Mouse (Mus musculus) regulatory T cell (primary cell): ENCODE measurements around the gene Rrp1.
"Not testable (repeated sequence)": the region's sequence is repeated elsewhere in the genome, so short reads cannot be mapped to it uniquely, and the experiment has no call there.

Source experiments
- in situ Hi-C: fragments of 300-600 bp; cut with MboI, MseI; formaldehyde crosslinking; loops from one replicate; pipeline ENCODE4 v1.15.1; 2025; ENCODE audit warnings: high pct_unique_total_duplicates

Gene Rrp1

GRCm38 (mm10) chr10:78425181-78426041, 12.6 kb upstream of the Rrp1 start, which contains the start of gene Cstb:
Gene Cstb, plus strand, starts transcription at chr10:78425669.
- in situ Hi-C loops, result loop anchor here (10.0 kb wide), 1 partner anchor 149 kb away; the partner anchor contains the start of gene Ilvbl

DNA sequence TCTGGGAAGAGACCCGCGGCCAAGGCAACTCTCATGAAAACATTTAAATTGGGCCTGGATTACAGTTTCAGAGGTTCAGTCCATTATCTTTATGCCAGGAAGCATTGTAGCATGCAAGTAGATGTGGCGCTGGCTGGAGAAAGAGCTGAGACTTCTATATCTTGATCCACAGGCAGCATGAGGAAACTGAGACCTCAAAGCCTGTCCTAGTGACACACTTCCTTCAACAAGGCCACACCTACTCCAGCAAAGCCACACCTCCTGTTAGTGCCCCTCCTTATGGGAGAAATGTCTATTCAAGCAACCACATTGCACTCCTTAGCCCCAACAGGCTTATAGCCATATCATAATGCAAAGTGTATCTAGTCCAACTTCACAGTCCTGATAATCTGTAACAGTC, 9.8 kb upstream of the Rrp1 start:
- in situ Hi-C loops, result loop anchor here (10.0 kb wide), 1 partner anchor 152 kb away; the partner anchor contains the start of gene Ilvbl

DNA sequence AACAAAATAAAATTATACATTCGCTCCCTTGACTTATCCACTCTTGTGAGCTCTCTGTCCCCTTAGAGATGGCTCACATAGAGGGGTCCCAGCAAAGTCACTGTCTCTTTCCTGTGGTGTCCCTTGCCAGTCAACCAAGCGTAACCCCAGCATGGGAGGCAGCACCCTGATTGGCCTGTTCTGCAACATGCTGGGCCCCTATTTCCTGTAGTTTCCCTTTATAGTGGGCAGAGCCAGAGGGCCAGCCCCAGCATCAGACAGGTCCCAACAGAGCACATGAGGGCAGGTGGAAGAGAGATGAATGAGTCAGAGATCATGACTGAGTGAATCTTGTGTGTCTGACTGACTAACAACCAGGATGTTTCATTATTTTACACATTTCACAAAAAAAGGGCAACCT, 8.1 kb upstream of the Rrp1 start:
- in situ Hi-C loops, result loop anchor here (10.0 kb wide), 1 partner anchor 154 kb away; the partner anchor contains the start of gene Ilvbl

- in situ Hi-C loops, result no loop called here
Observed at GRCm38 (mm10) chr10:78418791-78419190, 5.9 kb upstream of the Rrp1 start.

DNA sequence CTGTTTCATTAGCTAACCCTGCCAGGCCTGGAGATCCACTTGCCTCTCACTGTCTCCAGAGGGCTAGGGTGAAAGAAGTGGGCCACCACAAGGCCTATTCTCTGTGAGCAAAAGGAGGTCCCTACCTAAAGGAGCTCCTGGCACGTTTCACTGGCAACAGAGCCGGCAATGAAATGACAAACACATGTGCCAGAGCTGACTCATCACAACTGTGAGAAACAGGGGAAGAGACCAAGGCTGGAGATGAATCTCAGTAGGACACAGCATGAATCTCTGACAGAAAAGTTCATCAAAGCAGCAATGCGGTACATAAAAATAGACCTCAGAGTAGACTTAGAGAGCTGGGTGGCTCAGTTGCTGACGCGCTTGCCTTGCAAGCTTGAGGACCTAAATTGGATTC, 5.0 kb upstream of the Rrp1 start:
- in situ Hi-C loops, result no loop called here

- in situ Hi-C loops, result not testable (repeated sequence)
Observed at GRCm38 (mm10) chr10:78414936-78415335, 2.1 kb upstream of the Rrp1 start.

DNA sequence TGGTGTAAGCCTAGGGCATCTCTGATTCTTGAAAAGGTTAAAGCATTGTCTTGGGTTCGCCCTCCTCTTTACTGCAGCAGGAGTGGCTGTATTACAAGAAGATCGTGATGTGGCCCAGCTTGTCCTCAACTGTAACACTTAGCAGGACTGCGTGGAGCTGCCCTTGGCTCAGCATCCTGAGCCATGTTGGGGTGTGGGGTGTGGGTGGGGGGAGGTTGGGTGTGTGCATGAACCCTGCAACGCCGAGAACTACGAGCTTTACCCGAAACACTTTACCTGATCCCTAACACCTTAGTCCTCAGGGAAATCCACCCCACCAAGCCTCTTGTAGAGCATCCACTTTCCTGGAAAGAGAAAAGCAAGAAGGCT, 293 bp upstream of the Rrp1 start:
- in situ Hi-C loops, result no loop called here

GRCm38 (mm10) chr10:78411851-78412250, 992 bp downstream of the Rrp1 start:
- in situ Hi-C loops, result no loop called here

DNA sequence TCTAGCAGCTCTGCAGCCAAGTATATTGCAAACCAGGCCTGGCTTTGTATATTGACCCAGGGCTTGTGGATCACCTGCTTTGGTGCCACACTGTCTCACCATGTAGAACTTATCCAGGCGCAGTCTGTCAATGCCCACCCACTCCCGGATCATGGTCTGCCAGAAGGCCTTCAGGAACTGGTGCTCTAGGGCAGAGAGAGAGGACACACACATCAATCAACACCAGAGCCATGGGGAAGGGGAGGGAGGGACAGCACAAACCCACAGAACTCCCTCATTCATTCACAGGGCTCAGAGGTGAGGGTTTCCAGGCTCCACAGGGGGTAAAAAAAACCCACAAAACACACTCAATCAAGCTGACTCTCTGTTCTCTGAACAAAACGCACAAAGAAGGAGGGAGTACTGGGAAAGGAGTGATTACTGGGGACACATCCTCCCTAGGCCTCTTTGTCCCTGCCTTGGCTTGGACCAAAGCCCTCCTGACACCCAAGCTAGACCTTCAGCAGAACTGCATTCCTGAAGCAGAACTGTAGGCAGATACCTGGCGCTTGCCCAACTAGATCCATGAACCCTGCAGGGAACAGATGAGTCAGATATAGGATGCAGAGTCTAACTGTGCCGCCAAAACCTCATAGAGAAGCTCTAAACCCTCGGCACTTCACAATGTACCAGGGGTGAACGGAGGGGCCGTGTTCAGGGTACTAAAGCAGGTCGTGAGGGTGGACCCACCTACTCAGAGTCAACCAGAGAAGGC, 3.6 kb downstream of the Rrp1 start:
- in situ Hi-C loops, result no loop called here

- in situ Hi-C loops, result no loop called here
Observed at GRCm38 (mm10) chr10:78407132-78407531, 5.7 kb downstream of the Rrp1 start.

GRCm38 (mm10) chr10:78406152-78406551, 6.7 kb downstream of the Rrp1 start:
- in situ Hi-C loops, result no loop called here

DNA sequence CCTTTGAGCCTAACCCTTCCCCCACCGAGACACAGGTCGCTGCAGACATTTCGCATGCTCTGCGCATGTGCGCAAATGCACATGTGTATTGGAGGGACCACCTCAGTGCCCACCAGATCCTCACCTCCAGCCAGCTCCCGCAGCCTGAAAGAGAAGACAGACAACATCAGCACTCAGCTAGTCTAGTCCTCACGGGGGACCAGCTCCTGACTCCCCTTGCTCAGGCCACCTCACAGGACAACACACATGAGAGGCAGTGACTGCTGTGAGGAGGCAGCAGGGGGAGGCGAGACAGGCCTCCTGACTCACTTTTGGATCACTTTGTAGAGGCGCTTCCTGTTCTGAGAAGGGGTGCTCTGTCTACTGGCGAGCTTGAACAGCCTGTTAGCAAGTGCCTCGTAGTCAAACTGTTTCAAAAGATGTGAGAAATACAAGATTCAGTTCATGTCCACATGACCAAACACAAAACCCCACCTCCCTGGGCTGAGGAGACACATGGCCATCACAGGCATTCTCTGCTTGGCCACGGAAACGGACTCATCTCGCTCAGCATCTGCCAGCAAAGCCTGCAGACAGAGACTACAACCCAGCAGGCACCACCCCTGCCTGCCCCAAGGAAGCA, 10.4 kb downstream of the Rrp1 start:
- in situ Hi-C loops, result no loop called here

GRCm38 (mm10) chr10:78401127-78401526, 11.7 kb downstream of the Rrp1 start:
- in situ Hi-C loops, result no loop called here

GRCm38 (mm10) chr10:78399090-78399657, 13.7 kb downstream of the Rrp1 start:
- in situ Hi-C loops, result loop anchor here (10.0 kb wide), 1 partner anchor 1364 kb away; the partner anchor contains the start of gene Slc19a1

DNA sequence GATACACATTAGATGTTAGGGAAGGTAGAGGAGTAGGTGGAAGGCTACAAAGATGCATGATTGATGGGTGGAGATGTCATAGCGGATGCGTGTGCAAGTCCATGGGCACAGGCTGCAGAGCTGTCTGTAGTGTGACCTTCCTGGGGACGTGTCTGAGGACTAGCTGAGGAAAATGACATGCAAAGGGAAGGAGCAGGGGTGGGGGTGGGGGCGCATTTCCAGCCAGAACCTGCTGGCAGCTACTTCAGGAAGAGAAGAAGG, 16.3 kb downstream of the Rrp1 start:
- in situ Hi-C loops, result loop anchor here (10.0 kb wide), 1 partner anchor 1362 kb away; the partner anchor contains the start of gene Slc19a1

DNA sequence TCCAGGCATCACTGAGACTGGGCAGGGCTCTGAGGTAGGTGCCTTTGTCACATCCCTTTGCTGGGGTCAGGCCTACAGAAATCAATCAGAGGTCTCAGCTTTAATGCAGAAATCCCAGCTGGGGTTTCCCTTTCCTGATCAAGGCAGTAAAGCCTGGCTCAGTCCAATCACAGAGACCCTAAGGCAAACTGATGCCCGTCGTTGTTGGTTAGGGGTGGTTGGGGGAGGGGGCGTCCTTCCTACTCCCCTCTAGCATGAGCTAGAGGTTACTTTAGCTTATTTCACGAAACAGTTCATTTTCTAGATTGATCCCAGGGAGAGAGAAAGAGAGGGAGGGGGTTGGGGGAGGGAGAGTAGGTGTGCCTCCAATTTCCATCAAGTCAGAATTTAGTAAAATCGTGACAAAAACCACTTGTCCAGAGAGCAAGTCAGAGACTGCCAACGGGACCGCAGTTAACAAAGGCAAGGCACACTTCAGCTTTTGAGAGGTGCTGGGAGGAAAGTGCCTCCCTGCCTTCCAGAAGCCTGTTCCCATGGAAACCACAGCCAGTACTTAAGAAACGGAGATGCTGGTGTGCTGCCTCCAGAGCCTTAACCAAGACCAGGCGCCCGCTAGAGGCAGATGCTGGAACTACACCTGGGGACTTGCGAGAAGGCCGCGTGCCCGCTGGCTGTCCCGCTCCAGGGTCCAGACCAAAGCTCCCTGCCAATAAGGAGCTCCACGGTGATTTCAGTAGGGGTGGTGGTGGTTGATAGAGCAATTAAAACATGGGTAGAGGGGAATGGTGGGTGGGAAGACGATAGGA, 16.8 kb downstream of the Rrp1 start:
- in situ Hi-C loops, result loop anchor here (10.0 kb wide), 1 partner anchor 1361 kb away; the partner anchor contains the start of gene Slc19a1

GRCm38 (mm10) chr10:78395377-78395776, 17.5 kb downstream of the Rrp1 start:
- in situ Hi-C loops, result loop anchor here (10.0 kb wide), 1 partner anchor 1361 kb away; the partner anchor contains the start of gene Slc19a1

DNA sequence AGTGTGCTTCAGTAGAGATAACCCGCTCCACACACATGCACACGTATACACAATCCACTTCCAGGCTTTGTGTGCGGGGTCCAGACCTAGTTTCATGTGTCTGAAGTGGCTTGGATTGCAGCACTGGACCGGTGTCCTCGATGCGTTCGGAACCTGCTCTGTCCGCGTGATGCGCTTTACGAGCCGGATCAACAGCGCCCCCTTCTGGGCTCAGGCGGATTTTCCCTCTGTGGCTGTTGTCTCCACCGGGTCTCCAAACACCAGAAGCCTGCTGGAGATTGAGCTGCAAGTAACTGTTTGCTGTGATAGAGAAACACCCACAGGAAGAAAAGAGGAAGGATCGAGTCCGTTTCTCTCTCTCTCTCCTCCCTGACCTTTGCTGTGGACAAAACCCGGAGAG, 20.8 kb downstream of the Rrp1 start:
- in situ Hi-C loops, result loop anchor here (10.0 kb wide), 1 partner anchor 1357 kb away; the partner anchor contains the start of gene Slc19a1

DNA sequence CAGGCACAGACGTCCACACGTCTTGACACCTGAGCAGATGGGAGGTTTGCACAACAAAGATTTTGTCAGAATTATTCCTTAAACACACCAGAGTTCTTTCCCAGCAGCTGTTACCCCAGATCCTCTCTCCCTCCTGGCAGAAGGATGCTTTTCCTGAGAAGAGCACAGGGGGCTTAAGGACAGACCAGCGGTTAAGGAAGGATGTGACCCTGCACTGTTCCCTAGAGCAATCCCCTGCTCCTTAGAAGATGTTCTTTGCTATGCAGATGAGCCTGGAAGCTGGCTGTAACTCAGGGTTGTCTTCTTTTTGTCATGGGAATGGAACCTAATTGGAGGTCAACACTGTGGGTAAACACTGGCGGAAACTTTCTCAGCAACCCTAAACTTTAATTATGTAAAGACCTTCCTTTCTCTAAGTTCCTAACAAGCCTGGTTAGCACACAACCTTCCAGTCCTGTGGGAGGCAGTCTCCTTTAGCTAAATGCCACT, 21.8 kb downstream of the Rrp1 start:
- in situ Hi-C loops, result loop anchor here (10.0 kb wide), 1 partner anchor 1356 kb away; the partner anchor contains the start of gene Slc19a1

DNA sequence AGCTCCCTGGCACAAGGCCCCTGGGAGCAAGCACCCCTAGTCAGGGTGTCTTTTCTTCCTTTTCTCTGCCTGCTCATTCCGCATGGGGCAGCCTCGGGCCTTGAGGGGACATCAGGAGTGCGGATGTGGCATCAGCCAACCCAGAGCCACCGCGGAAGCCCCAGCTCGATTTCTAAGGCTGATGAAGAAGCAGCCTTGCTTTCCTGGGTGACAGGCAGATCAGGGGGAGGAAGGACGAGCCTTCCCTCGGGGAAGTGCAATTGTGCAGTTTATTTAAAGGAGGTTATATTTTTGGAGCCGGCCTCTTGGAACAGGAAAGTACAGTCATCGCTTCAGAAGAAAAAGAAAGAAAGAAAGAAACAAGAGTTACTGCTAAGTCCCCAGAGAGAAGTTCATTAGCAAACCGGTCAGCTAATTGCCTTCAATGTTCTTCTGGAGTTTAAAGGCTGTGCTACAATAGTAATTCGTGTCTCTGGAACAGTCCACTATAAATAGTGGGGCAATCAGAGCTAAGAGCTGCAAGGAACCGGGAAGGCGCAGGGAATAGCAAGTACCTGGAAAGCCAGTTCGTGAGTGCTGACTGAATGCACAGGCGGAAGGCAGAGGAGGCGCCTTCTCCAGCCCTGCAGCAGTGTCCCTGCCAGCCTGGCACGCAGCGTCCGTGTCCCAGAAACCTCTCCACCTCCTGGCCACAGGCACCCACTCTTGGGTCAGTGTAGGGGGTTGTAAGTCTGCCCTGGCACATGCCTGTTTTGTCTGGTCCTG, 24.4 kb downstream of the Rrp1 start:
- in situ Hi-C loops, result loop anchor here (10.0 kb wide), 1 partner anchor 334 kb away; no protein-coding TSS in a partner anchor
